ENCODE assay signal across 14 mouse cellular contexts in genomic region chr6:52150401-52150966, GRCm38 (mm10). TPM values are rescaled to one million over a fixed set of nuclear protein-coding genes. Genes with fewer than 3 reads are reported as not detected.
A peak's percentile ranks its signal among the peaks of the same experiment; 100 is the strongest.
DNase-seq lines count a peak whose midpoint lies in the region; ATAC-seq and TF ChIP-seq lines count a peak whose summit lies in the region.
"Had no signal": no experiment of that assay in that cellular context is flagged by ENCODE, and none has a peak within 500 bp of the region (broad histone marks: within the 10 kb centered on the region; RNA-seq: fewer than 3 reads in every experiment).

No protein-coding gene starts in this region.

- peaks cover 14% of the 10 kb centered on the region for H3K4me1 ChIP-seq in kidney, embryonic 15.5 days
- peaks cover 35% of the 10 kb centered on the region for H3K4me1 ChIP-seq in neural tube, embryonic 11.5 days (ENCODE audit: control insufficient read depth, insufficient read depth, low read length)
- H3K4me1 ChIP-seq: heart, embryonic 15.5 days had no signal

- H3K4me2 ChIP-seq in kidney, embryonic 15.5 days, result peak overlapping the region; percentile 48
- peak overlapping the region; percentile 26 for H3K4me2 ChIP-seq in neural tube, embryonic 11.5 days (ENCODE audit: low read depth)
- H3K4me2 ChIP-seq: heart, embryonic 15.5 days had no signal

- intact Hi-C loops in gastrocnemius, adult 2 months (cut with DNase I), result no loop called here

- no peak overlapping the region for H3K9ac ChIP-seq in kidney, embryonic 15.5 days
- peak overlapping the region; percentile 18 for H3K9ac ChIP-seq in neural tube, embryonic 11.5 days (ENCODE audit: low read length)
- H3K9ac ChIP-seq: heart, embryonic 15.5 days had no signal

- no peaks in the 10 kb centered on the region for H3K9me3 ChIP-seq in kidney, embryonic 15.5 days (replicated peaks)
- H3K9me3 ChIP-seq in neural tube, embryonic 11.5 days (ENCODE audit: control insufficient read depth, low read length), result no peaks in the 10 kb centered on the region
- H3K9me3 ChIP-seq: heart, embryonic 15.5 days had no signal

- no peak overlapping the region for H3K4me3 ChIP-seq in kidney, embryonic 15.5 days (replicated peaks)
- H3K4me3 ChIP-seq in neural tube, embryonic 11.5 days (ENCODE audit: low read depth, low read length), result 0 out of 2 replicates have a peak overlapping the region, but pooled peaks have one; percentile 10
- H3K4me3 ChIP-seq in gastrocnemius, adult 2 months, result no peak overlapping the region
- H3K4me3 ChIP-seq: heart, embryonic 15.5 days had no signal

- no peak overlapping the region for H3K27ac ChIP-seq in kidney, embryonic 15.5 days
- H3K27ac ChIP-seq in neural tube, embryonic 11.5 days (ENCODE audit: low read depth, low read length), result no peak overlapping the region
- no peak overlapping the region for H3K27ac ChIP-seq in gastrocnemius, adult 2 months
- H3K27ac ChIP-seq: heart, embryonic 15.5 days had no signal

- TF ChIP-seq CTCF in gastrocnemius, adult 2 months (IDR thresholded peaks at IDR 0.05), result no peak

- peaks cover 67% of the 10 kb centered on the region for H3K27me3 ChIP-seq in kidney, embryonic 15.5 days
- H3K27me3 ChIP-seq in neural tube, embryonic 11.5 days (ENCODE audit: control insufficient read depth, insufficient read depth, low read length), result no peaks in the 10 kb centered on the region

- WGBS in kidney, embryonic 15.5 days, result 9% methylated on average over 16 of the region's 16 CpGs
- 5% methylated on average over 16 of the region's 16 CpGs for WGBS in neural tube, embryonic 11.5 days

- no peaks in the 10 kb centered on the region for H3K36me3 ChIP-seq in kidney, embryonic 15.5 days
- H3K36me3 ChIP-seq in neural tube, embryonic 11.5 days (ENCODE audit: control insufficient read depth, insufficient read depth, low read length), result no peaks in the 10 kb centered on the region
- H3K36me3 ChIP-seq: heart, embryonic 15.5 days had no signal

- DNase-seq in kidney, adult 11 months, result no peak
- peak; percentile 59 for DNase-seq in NIH3T3 (ENCODE audit: low read depth)
- peak; percentile 56 for DNase-seq in neural tube, embryonic 11.5 days (ENCODE audit: low spot score)
- DNase-seq in ovary, adult 18-20 months (ENCODE audit: low spot score), result no peak
- no peak for DNase-seq in gastrocnemius, adult 2 months
- DNase-seq: cerebellum, postnatal 14 days; kidney, adult 2 months; right cerebral cortex, adult 18-20 months had no signal

- no peak; the same call in 1 of the 2 replicates for ATAC-seq in kidney, embryonic 15.5 days (replicated peaks; ENCODE audit: low FRiP score)
- peak; percentile 33; the same call in 1 of the 2 replicates for ATAC-seq in granulocyte monocyte progenitor cell, adult 5-6 weeks (replicated peaks; ENCODE audit: poor library complexity, severe bottlenecking)
- no peak for ATAC-seq in neural tube, embryonic 11.5 days (ENCODE audit: insufficient read depth, low FRiP score, low TSS enrichment)
- ATAC-seq in megakaryocyte-erythroid progenitor cell, adult 5-6 weeks (replicated peaks; ENCODE audit: low FRiP score, low TSS enrichment, poor library complexity, severe bottlenecking), result no peak

RNA-seq across cellular contexts. Expression of gene Hoxa1, which starts 7.6 kb away (rescaled TPM):
- polyA plus RNA-seq in kidney, embryonic 15.5 days (2015; fragmentation: Nextera tagmentation; extraction: Ambion mirVana), result 0.64 and 0.81 TPM in 2 replicates
- total RNA-seq in granulocyte monocyte progenitor cell, adult 5-6 weeks (2014; fragmentation: Nextera tagmentation), result 0.43 TPM in 1 of 2 replicates, not detected in the other
- total RNA-seq in granulocyte monocyte progenitor cell, adult 5-6 weeks (2017), result 0.46 TPM in 1 of 2 replicates, not detected in the other
- 8.0 and 9.3 TPM in 2 replicates for polyA plus RNA-seq in neural tube, embryonic 11.5 days (2014; fragmentation: Nextera tagmentation; extraction: Ambion mirVana)
- total RNA-seq in gastrocnemius, adult 2 months (2021), result under 1 TPM; 0.13 to 0.22 TPM
- total RNA-seq in megakaryocyte-erythroid progenitor cell, adult 5-6 weeks (2014; fragmentation: Nextera tagmentation), result not detected in 2 replicates
- 0.34 TPM in 1 of 2 replicates, not detected in the other for total RNA-seq in megakaryocyte-erythroid progenitor cell, adult 5-6 weeks (2017)
- total RNA-seq: layer of hippocampus, postnatal 25 days had no signal
- polyA plus RNA-seq: midbrain, postnatal 0 days had no signal

RNA-seq across cellular contexts. Expression of gene Hoxa2, which starts 14.1 kb away (rescaled TPM):
- polyA plus RNA-seq in kidney, embryonic 15.5 days (2015; fragmentation: Nextera tagmentation; extraction: Ambion mirVana), result 2.2 and 3.6 TPM in 2 replicates
- 0.53 TPM in 1 of 2 replicates, not detected in the other for total RNA-seq in granulocyte monocyte progenitor cell, adult 5-6 weeks (2014; fragmentation: Nextera tagmentation)
- not detected in 2 replicates for total RNA-seq in granulocyte monocyte progenitor cell, adult 5-6 weeks (2017)
- polyA plus RNA-seq in neural tube, embryonic 11.5 days (2014; fragmentation: Nextera tagmentation; extraction: Ambion mirVana), result 36.0 and 37.5 TPM in 2 replicates
- under 1 TPM; 0.47 to 0.56 TPM for total RNA-seq in gastrocnemius, adult 2 months (2021)
- 1.4 TPM in 1 of 2 replicates, not detected in the other for total RNA-seq in megakaryocyte-erythroid progenitor cell, adult 5-6 weeks (2014; fragmentation: Nextera tagmentation)
- total RNA-seq in megakaryocyte-erythroid progenitor cell, adult 5-6 weeks (2017), result not detected in 2 replicates
- total RNA-seq: layer of hippocampus, postnatal 25 days had no signal
- polyA plus RNA-seq: midbrain, postnatal 0 days had no signal

RNA-seq across cellular contexts. Expression of gene 5730596B20Rik, which starts 26.8 kb away (rescaled TPM):
- polyA plus RNA-seq in kidney, embryonic 15.5 days (2015; fragmentation: Nextera tagmentation; extraction: Ambion mirVana), result 2.1 and 2.4 TPM in 2 replicates
- total RNA-seq in granulocyte monocyte progenitor cell, adult 5-6 weeks (2014; fragmentation: Nextera tagmentation), result not detected in 2 replicates
- total RNA-seq in granulocyte monocyte progenitor cell, adult 5-6 weeks (2017), result not detected in 2 replicates
- polyA plus RNA-seq in neural tube, embryonic 11.5 days (2014; fragmentation: Nextera tagmentation; extraction: Ambion mirVana), result 4.1 and 4.5 TPM in 2 replicates
- under 1 TPM in 1 of 2 experiments, not detected in 1; 0.10 TPM for total RNA-seq in gastrocnemius, adult 2 months (2021)
- not detected in 2 replicates for total RNA-seq in megakaryocyte-erythroid progenitor cell, adult 5-6 weeks (2014; fragmentation: Nextera tagmentation)
- not detected in 2 replicates for total RNA-seq in megakaryocyte-erythroid progenitor cell, adult 5-6 weeks (2017)
- total RNA-seq: layer of hippocampus, postnatal 25 days; midbrain, postnatal 0 days had no signal
- polyA plus RNA-seq: midbrain, postnatal 0 days had no signal

RNA-seq across cellular contexts. Expression of gene Hoxa4, which starts 41.1 kb away (rescaled TPM):
- 1.5 and 1.8 TPM in 2 replicates for polyA plus RNA-seq in kidney, embryonic 15.5 days (2015; fragmentation: Nextera tagmentation; extraction: Ambion mirVana)
- 0.15 and 1.5 TPM in 2 replicates for total RNA-seq in granulocyte monocyte progenitor cell, adult 5-6 weeks (2014; fragmentation: Nextera tagmentation)
- total RNA-seq in granulocyte monocyte progenitor cell, adult 5-6 weeks (2017), result 0.17 and 0.41 TPM in 2 replicates
- polyA plus RNA-seq in neural tube, embryonic 11.5 days (2014; fragmentation: Nextera tagmentation; extraction: Ambion mirVana), result 10.2 and 11.7 TPM in 2 replicates
- 1 to 10 TPM; 2.7 to 3.3 TPM for total RNA-seq in gastrocnemius, adult 2 months (2021)
- total RNA-seq in megakaryocyte-erythroid progenitor cell, adult 5-6 weeks (2014; fragmentation: Nextera tagmentation), result 1.9 and 2.2 TPM in 2 replicates
- 0.46 and 0.66 TPM in 2 replicates for total RNA-seq in megakaryocyte-erythroid progenitor cell, adult 5-6 weeks (2017)
- total RNA-seq: layer of hippocampus, postnatal 25 days had no signal
- polyA plus RNA-seq: midbrain, postnatal 0 days had no signal

RNA-seq across cellular contexts. Expression of gene Hoxa5, which starts 53.9 kb away (rescaled TPM):
- 11.0 and 11.5 TPM in 2 replicates for polyA plus RNA-seq in kidney, embryonic 15.5 days (2015; fragmentation: Nextera tagmentation; extraction: Ambion mirVana)
- total RNA-seq in granulocyte monocyte progenitor cell, adult 5-6 weeks (2014; fragmentation: Nextera tagmentation), result 2.3 and 2.8 TPM in 2 replicates
- total RNA-seq in granulocyte monocyte progenitor cell, adult 5-6 weeks (2017), result 0.36 and 0.43 TPM in 2 replicates
- 53.4 and 56.5 TPM in 2 replicates for polyA plus RNA-seq in neural tube, embryonic 11.5 days (2014; fragmentation: Nextera tagmentation; extraction: Ambion mirVana)
- 1 to 10 TPM; 2.2 to 2.9 TPM for total RNA-seq in gastrocnemius, adult 2 months (2021)
- 1.1 and 2.6 TPM in 2 replicates for total RNA-seq in megakaryocyte-erythroid progenitor cell, adult 5-6 weeks (2014; fragmentation: Nextera tagmentation)
- 0.56 and 0.76 TPM in 2 replicates for total RNA-seq in megakaryocyte-erythroid progenitor cell, adult 5-6 weeks (2017)
- total RNA-seq: layer of hippocampus, postnatal 25 days had no signal
- polyA plus RNA-seq: midbrain, postnatal 0 days had no signal

Comparison
In these comparisons a context has a peak if more than half of its experiments do, and no peak if none do; other contexts are left out.
1. DNase-seq: peak in NIH3T3 (single experiment) and neural tube, embryonic 11.5 days (single experiment); none in kidney, adult 11 months (single experiment), ovary, adult 18-20 months (single experiment) and gastrocnemius, adult 2 months (single experiment).